Mouse (Mus musculus) E14TG2a.4 (cell line): ENCODE results near the gene Crip2.

Experiments used
- CTCF ChIP-seq: conservative IDR thresholded peaks from 2 replicates; pipeline ENCODE4 v1.5.1; 2014; ENCODE audit warnings: low read length
- POU5F1 ChIP-seq: IDR thresholded peaks from 2 replicates; pipeline ENCODE4 v1.6.1; 2014; ENCODE audit warnings: low read length, borderline replicate concordance

DNA sequence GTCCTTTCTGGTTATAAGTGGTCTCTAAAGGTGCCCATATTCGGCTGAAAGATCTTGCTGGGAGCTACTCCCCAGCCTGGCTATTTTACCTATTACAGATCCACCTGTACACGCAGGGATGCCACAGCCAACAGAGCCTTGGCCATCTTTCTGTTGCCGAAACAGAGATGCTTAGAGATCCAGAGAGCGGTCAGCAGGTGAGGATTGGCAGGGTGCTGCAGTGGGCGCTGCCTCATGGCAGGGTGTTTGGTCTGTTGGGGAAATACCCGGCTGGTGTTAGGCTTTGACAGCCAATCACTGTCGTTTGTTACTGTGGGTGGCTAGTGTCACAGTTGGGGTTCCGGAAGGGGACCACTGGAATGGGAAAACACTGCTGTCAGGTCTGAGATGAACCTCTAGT, 17.9 kb downstream of the Crip2 start:
- no peak for TF ChIP-seq CTCF
- TF ChIP-seq POU5F1, result no peak
